Mouse (Mus musculus) neural tube, embryonic 15.5 days (tissue): Measurements from ENCODE around the gene Rps13. TPM values are rescaled to one million over a fixed set of nuclear protein-coding genes. Genes with fewer than 3 reads are reported as not detected.

Source experiments
- ATAC-seq: fragments of 200-750 bp; cut with Nextera tagmentation; 2 replicates; pipeline ENCODE4 v1.8.0; 2017; ENCODE audit warnings: mild to moderate bottlenecking, moderate TSS enrichment, moderate library complexity; ENCODE audit not compliant: low FRiP score
- H3K27ac ChIP-seq: fragments of 300-500 bp; sonication (generic); replicated peaks from 2 replicates; pipeline ENCODE4 v1.5.1; 2015; ENCODE audit warnings: mild to moderate bottlenecking, inconsistent platforms
- H3K27me3 ChIP-seq: fragments of 300-500 bp; sonication (generic); replicated peaks from 2 replicates; pipeline ENCODE4 v1.6.1; 2015; ENCODE audit warnings: inconsistent platforms
- H3K36me3 ChIP-seq: fragments of 300-500 bp; sonication (generic); 2 replicates; pipeline ENCODE4 v1.6.1; 2015; ENCODE audit warnings: inconsistent platforms
- H3K4me1 ChIP-seq: fragments of 300-500 bp; sonication (generic); 2 replicates; pipeline ENCODE4 v1.6.1; 2015; ENCODE audit warnings: inconsistent platforms
- H3K4me2 ChIP-seq: fragments of 300-500 bp; sonication (generic); 2 replicates; pipeline ENCODE4 v1.6.1; 2015; ENCODE audit warnings: inconsistent platforms, mild to moderate bottlenecking, moderate library complexity
- H3K4me3 ChIP-seq: fragments of 300-500 bp; sonication (generic); replicated peaks from 2 replicates; pipeline ENCODE4 v1.5.1; 2015; ENCODE audit warnings: mild to moderate bottlenecking, inconsistent platforms
- H3K9ac ChIP-seq: fragments of 300-500 bp; sonication (generic); replicated peaks from 2 replicates; pipeline ENCODE4 v1.6.1; 2015; ENCODE audit warnings: mild to moderate bottlenecking, inconsistent platforms
- H3K9me3 ChIP-seq: fragments of 300-500 bp; sonication (generic); replicated peaks from 2 replicates; pipeline ENCODE4 v1.6.1; 2016; ENCODE audit warnings: inconsistent platforms
- WGBS: fragments of 180-500 bp; shearing (Covaris S2); methylation state at CpG from one replicate; pipeline ENCODE4 v1.1.7; 2015; ENCODE audit warnings: mixed read lengths; 5-methylcytosine and 5-hydroxymethylcytosine counted together
- polyA plus RNA-seq: library from polyadenylated mRNA; unstranded; fragments of >200 nt; fragmentation: Nextera tagmentation; extraction: Ambion mirVana; gene quantifications from 2 replicates; pipeline ENCODE4 v1.2.1, GENCODE M21; 2015

The Rps13 gene
- polyA plus RNA-seq, 1 experiment from 2014 or later, result 511 TPM

GRCm38 (mm10) chr7:116288996-116289395 is 45.0 kb downstream of the Rps13 start:
- Histone ChIP-seq H3K36me3 (no peaks in the 10 kb centered on the region), H3K9me3 (no peaks in the 10 kb centered on the region), H3K4me3 (no peak overlapping the region), H3K4me2 (no peak overlapping the region), H3K9ac (no peak overlapping the region), H3K27ac (no peak overlapping the region), H3K27me3 (no peaks in the 10 kb centered on the region), H3K4me1 (no peaks in the 10 kb centered on the region)
- 81% methylated on average over 3 of the region's 3 CpGs for WGBS
- no peak for ATAC-seq

GRCm38 (mm10) chr7:116287959-116288358 is 46.0 kb downstream of the Rps13 start:
- Histone ChIP-seq H3K9ac (no peak overlapping the region), H3K4me3 (no peak overlapping the region), H3K9me3 (no peaks in the 10 kb centered on the region), H3K27ac (no peak overlapping the region), H3K4me1 (peaks cover 6% of the 10 kb centered on the region; the same call in 1 of the 2 replicates), H3K27me3 (no peaks in the 10 kb centered on the region), H3K36me3 (no peaks in the 10 kb centered on the region), H3K4me2 (no peak overlapping the region)
- 84% methylated on average over 5 of the region's 5 CpGs for WGBS
- no peak for ATAC-seq

- Histone ChIP-seq H3K9ac (no peak overlapping the region), H3K27me3 (no peaks in the 10 kb centered on the region), H3K4me3 (no peak overlapping the region), H3K36me3 (no peaks in the 10 kb centered on the region), H3K9me3 (no peaks in the 10 kb centered on the region), H3K27ac (no peak overlapping the region), H3K4me1 (peaks cover 13% of the 10 kb centered on the region), H3K4me2 (no peak overlapping the region)
- no peak for ATAC-seq
- 45% methylated on average over 11 of the region's 11 CpGs for WGBS
Measured at GRCm38 (mm10) chr7:116286611-116287355, 47.2 kb downstream of the Rps13 start.

GRCm38 (mm10) chr7:116286173-116286572 is 47.8 kb downstream of the Rps13 start:
- no peaks in the 10 kb centered on the region for H3K9me3 ChIP-seq
- H3K4me2 ChIP-seq, result no peak overlapping the region
- H3K27ac ChIP-seq, result no peak overlapping the region
- ATAC-seq, result no peak
- no peaks in the 10 kb centered on the region for H3K27me3 ChIP-seq
- H3K4me3 ChIP-seq, result no peak overlapping the region
- WGBS, result 74% methylated on average over 12 of the region's 12 CpGs
- peaks cover 15% of the 10 kb centered on the region for H3K4me1 ChIP-seq
- H3K9ac ChIP-seq, result no peak overlapping the region
- H3K36me3 ChIP-seq, result no peaks in the 10 kb centered on the region

- no peak overlapping the region for H3K9ac ChIP-seq
- no peaks in the 10 kb centered on the region for H3K9me3 ChIP-seq
- peaks cover 23% of the 10 kb centered on the region for H3K4me1 ChIP-seq
- no peak overlapping the region for H3K4me2 ChIP-seq
- no peaks in the 10 kb centered on the region for H3K27me3 ChIP-seq
- no peak for ATAC-seq
- H3K36me3 ChIP-seq, result no peaks in the 10 kb centered on the region
- 91% methylated on average over 1 of the region's 1 CpGs for WGBS
- H3K27ac ChIP-seq, result no peak overlapping the region
- H3K4me3 ChIP-seq, result no peak overlapping the region
Measured at GRCm38 (mm10) chr7:116285216-116285615, 48.8 kb downstream of the Rps13 start.

GRCm38 (mm10) chr7:116282755-116283154 is 51.2 kb downstream of the Rps13 start:
- WGBS, result 19% methylated on average over 11 of the region's 11 CpGs
- Histone ChIP-seq H3K9me3 (no peaks in the 10 kb centered on the region), H3K36me3 (no peaks in the 10 kb centered on the region), H3K4me2 (no peak overlapping the region), H3K4me3 (no peak overlapping the region), H3K27ac (peak overlapping the region; percentile 58), H3K9ac (no peak overlapping the region), H3K27me3 (no peaks in the 10 kb centered on the region), H3K4me1 (peaks cover 25% of the 10 kb centered on the region)
- peak; percentile 80 for ATAC-seq

Other genes starting within 250 kb of the Rps13 start
- gene Gm4353, start 249.6 kb downstream of the Rps13 start, polyA plus RNA-seq, result 0.89 and 1.7 TPM in 2 replicates
- 5.4 and 12.8 TPM in 2 replicates for gene Plekha7, start 25.8 kb downstream of the Rps13 start, polyA plus RNA-seq
- 16.4 and 17.2 TPM in 2 replicates for gene Pik3c2a, start 109.3 kb upstream of the Rps13 start, polyA plus RNA-seq
- gene Nucb2, start 170.2 kb upstream of the Rps13 start, polyA plus RNA-seq, result 25.0 and 29.8 TPM in 2 replicates